Mouse (Mus musculus): ENCODE measurements around the gene Coq10b.

Gene Coq10b

DNA sequence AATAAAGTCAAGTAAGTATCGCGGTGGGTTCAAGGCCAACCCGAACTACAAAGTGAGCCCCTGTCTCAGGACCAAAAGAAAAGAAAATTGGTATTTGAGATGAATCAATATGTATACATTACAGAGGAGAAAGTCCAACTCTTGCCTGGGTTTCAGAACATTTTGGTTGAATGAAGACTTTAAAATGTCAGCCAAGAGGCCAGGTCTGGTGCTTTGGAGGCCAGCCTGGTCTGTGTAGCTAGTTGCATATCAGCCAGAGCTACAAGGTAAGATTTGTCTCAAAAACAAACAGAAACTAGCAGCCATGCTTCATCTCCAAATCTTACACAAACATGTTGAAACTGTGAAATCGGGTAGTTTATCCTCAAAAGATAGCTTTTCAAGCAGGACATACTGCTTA lies 1.0 kb downstream of the Coq10b start:
- in situ Hi-C loops (cut with MboI; ENCODE audit: unreplicated experiment in 2 of 2), result loop anchor here (25.0 kb wide), 1 partner anchor 684 kb away; no protein-coding TSS in a partner anchor

DNA sequence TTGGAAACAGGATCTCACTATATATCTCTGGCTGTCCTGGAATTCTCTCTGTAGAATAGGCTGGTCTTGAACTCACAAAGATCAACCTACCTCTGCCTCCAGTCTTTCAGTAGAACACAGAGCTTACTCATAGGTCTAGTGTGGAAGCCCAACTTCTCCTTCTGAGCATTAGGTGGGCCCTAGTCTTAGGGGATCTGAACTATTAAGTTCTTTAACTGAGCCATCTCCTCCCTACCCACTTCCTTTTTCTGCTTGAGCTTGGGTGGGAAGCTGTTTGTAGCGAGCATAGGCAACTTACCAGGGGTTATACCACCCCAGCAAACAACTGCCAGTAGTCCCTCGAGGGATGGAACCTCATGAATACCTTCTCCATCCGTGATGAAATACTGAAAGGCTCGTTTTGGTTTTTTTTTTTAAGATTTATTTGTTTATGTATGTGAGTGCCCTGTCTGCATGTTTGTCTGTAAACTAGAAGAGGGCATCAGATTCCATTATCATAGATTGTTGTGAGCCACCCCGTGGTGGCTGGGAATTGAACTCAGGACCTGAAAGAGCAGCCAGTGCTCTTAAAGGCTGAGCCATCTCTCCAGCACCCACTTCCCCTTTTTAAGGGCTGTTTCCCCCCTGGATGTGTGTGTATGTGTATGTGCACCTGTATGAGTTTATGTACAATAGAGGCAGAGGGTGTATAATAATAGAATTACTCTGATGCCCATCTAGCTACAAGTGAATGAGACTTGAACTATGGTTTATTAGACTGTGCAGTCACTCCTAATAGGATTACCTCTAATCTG lies 2.9 kb downstream of the Coq10b start:
- in situ Hi-C loops (cut with MboI; ENCODE audit: unreplicated experiment in 2 of 2), result loop anchor here (25.0 kb wide), 1 partner anchor 682 kb away; no protein-coding TSS in a partner anchor

DNA sequence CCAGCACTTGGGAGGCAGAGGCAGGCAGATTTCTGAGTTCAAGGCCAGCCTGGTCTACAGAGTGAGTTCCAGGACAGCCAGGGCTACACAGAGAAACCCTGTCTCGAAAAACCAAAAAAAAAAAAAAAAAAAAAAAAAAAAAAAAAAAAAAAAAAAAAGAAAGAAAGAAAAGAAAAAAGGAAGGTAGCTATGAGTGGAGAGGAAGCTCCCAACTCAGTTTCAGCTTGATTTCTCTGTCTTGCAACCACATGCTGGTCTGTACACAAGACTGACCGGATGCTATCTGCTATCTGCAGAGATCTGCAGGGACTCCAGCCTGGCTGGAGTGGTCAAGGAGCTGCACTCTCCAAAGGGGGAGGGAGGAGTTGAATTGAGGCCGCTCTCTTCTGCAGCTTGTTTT lies 5.8 kb downstream of the Coq10b start:
- in situ Hi-C loops (cut with MboI; ENCODE audit: unreplicated experiment in 2 of 2), result loop anchor here (25.0 kb wide), 1 partner anchor 679 kb away; no protein-coding TSS in a partner anchor

DNA sequence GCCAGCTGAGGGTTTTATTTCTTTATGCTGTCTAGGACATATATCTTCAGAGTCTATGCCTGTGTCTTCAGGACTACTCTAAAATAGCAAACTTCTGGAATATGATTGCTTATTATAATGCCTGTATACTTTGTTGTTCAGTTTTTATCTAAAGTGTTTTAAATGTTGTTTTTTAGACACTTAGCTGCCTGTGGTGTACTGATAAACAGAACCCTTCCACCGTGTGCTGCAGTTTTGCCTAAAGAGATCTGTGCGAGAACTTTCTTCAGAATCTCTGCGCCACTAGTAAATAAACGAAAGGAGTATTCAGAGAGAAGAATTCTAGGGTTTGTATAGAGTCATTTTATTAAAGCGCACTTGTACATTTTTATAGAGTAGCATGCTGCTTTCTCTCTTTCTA lies 8.5 kb downstream of the Coq10b start:
- in situ Hi-C loops (cut with MboI; ENCODE audit: unreplicated experiment in 2 of 2), result loop anchor here (25.0 kb wide), 1 partner anchor 676 kb away; no protein-coding TSS in a partner anchor

DNA sequence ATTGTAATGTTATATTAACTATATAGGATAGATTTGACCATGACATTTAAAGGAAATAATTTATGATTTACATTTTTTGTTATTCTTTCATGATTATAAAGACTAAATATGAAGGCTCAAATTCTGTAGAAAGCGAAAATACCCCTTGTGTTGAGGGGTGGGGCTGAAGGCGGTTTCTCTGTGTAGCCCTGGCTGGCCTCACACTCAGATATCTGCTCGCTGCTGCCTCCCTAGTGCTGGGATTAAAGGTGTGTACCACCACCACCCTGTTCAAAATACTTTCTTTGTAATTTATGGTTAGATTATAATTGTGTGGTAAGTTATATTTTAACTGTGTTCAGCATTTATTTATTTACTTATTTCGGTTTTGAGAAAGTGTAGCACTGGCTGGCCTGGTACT lies 9.2 kb downstream of the Coq10b start:
- in situ Hi-C loops (cut with MboI; ENCODE audit: unreplicated experiment in 2 of 2), result loop anchor here (25.0 kb wide), 1 partner anchor 676 kb away; no protein-coding TSS in a partner anchor

DNA sequence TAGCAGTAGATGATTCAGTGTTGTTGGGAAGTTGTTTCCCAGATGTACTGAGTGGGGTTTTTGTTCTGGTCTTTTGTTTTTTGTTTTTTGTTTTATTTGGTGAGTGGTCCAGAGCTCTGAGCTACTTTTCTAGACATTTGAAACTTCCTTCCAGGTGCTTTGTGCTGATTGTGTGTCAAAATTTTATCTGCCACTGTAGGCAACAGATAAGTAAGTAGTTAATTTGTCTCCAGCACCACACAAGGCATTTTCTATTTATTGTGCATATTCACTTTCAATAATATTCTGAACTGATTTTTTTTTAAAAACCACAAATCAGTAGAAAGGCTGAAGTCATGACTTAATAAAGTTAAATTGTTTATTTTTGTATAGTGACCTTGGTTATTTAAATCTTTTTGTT lies 19.8 kb downstream of the Coq10b start:
- in situ Hi-C loops (cut with MboI; ENCODE audit: unreplicated experiment in 2 of 2), result loop anchor here (10.0 to 25.0 kb wide), 2 partner anchors 302 to 665 kb away; no protein-coding TSS in a partner anchor

DNA sequence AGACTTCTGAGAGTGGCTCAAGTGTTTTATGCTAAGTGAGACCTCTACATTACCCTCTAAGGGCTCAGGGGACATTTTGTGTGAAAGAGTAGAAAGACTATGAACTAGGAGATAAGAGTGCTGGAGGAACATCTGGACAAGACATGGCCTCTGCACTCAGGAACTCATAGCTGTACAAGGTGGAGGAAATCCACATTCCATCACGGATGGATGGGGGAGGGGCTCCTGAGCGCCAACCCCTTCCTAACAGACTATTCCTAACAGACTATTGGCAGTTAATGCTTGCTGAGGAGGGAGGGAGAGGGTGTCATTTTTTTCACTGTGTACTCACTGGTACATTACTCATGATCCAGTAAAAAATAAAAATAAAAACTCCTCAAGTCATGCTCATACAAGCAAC lies 22.2 kb downstream of the Coq10b start:
- in situ Hi-C loops (cut with MboI; ENCODE audit: unreplicated experiment in 2 of 2), result loop anchor here (10.0 to 25.0 kb wide), 2 partner anchors 300 to 663 kb away; no protein-coding TSS in a partner anchor

DNA sequence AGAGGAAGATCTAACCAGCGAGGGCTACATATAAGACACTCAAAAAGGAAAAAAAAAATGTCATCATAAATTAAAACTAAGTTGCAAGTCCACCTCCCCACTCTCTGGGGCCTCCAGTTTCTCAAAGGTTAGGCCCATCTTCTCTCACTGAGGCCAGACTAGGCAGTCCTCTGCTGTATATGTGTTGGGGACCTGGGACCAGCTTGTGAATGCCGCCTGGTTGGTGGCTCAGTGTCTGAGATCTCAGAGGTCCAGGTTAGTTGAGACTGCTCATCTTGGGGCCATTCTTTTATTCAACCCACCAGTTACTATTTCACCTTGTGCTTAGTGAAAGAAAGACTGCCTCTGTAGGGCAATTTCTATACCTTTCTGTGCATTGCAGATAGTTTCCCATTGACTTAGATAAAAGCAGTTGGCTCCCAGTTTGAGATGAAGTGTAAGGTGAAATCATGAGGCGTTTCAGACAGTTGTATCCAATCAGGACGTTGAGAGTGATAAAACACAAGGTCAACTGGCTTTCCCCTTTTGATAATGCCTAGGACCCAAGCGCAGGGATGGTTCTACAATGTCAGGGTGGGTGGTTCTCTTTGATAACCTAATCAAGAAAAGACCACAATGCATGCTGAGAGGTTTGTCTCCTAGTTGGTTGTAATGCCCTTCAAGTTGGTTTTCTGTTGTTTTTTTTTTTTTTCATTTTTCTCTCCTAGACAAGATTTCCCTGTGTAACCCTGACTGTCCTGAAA lies 23.3 kb downstream of the Coq10b start:
- in situ Hi-C loops (cut with MboI; ENCODE audit: unreplicated experiment in 2 of 2), result loop anchor here in 1 of 2 experiments (10.0 kb wide), 1 partner anchor 299 kb away; no protein-coding TSS in a partner anchor

DNA sequence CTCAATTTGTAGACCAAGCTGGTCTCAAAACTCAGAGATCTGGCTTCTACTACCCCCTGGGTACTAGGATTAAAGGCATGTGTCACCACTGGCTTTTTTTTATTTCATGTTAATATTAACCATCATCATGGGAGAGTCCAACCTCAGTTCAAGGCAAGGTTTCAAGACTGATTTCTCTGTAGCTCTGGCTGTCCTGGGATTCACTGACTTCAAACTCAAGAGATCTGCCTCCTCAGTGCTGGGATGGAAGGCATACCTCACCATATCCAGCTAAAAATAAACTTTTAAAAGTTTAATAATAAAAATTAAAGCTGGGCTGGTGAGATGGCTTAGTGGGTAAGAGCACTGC lies 23.8 kb downstream of the Coq10b start:
- in situ Hi-C loops (cut with MboI; ENCODE audit: unreplicated experiment in 2 of 2), result loop anchor here in 1 of 2 experiments (10.0 kb wide), 1 partner anchor 298 kb away; no protein-coding TSS in a partner anchor

DNA sequence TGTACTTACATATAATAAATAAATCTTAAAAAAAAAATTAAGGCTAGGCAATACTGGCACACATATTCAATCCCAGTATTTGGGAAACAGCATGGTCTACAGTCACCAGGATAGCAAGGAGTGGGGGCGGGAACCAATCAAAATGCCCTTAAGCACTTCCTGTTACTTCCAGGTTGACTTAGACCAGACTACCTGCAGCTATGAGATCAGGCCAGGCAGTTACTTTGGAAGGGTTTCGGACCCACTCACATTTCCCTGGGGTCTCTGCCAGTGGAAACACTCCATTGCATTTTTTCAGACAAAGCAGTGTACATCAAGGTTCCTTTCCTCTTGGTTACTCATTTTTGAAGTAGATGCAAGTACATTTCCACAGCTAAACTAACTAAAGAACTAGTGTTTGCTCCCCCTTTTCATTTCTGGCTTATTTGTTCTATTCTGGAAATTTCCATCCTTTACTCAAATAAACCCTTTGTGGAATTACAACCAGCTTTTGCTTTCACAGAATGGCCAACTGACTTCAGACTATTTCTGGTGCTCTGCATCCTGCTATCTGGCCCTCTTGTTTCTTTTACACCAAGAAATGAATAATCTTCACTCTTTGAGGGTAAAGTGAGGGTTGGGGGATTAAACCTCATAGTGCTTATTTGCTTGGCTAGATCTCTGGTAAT lies 24.4 kb downstream of the Coq10b start:
- in situ Hi-C loops (cut with MboI; ENCODE audit: unreplicated experiment in 2 of 2), result loop anchor here in 1 of 2 experiments (10.0 kb wide), 1 partner anchor 298 kb away; no protein-coding TSS in a partner anchor

DNA sequence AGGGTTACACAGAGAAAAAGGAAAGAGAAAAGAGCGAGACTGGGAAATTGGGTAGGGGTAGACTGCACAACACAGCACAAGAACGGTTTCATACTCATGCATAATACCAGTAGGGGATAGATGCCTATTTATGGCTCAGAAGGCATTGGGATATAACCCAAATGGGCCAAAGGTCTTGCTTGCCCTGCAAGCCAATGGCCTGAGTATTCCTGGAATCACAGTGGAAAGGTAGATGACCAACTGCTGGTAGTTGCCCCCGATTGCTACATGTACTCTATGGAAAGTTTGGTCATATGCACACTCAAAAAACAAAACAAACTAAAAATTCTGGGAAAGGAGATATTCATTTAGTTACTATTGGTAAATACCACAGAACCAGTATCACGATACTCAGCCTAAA lies 27.1 kb downstream of the Coq10b start:
- in situ Hi-C loops (cut with MboI; ENCODE audit: unreplicated experiment in 2 of 2), result loop anchor here in 1 of 2 experiments (10.0 kb wide), 1 partner anchor 295 kb away; no protein-coding TSS in a partner anchor

DNA sequence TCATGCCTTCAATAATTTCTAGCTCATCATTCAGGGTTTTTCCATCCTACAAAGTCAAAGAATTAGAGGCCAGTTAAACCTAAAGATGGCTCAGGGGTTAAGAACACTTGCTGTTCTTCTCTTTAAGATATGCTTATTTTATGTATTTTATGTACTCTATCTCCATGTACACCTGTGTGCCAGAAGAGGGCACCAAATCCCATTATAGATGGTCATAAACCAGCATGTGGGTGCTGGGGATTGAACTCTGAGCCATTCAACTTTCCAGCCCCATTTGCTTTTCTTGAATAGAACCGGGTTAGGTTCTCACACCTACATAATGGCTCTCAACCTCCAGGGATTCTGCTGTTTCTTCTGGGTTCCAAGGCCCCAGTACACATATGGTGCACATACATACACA lies 29.5 kb downstream of the Coq10b start:
- in situ Hi-C loops (cut with MboI; ENCODE audit: unreplicated experiment in 2 of 2), result no loop called here

DNA sequence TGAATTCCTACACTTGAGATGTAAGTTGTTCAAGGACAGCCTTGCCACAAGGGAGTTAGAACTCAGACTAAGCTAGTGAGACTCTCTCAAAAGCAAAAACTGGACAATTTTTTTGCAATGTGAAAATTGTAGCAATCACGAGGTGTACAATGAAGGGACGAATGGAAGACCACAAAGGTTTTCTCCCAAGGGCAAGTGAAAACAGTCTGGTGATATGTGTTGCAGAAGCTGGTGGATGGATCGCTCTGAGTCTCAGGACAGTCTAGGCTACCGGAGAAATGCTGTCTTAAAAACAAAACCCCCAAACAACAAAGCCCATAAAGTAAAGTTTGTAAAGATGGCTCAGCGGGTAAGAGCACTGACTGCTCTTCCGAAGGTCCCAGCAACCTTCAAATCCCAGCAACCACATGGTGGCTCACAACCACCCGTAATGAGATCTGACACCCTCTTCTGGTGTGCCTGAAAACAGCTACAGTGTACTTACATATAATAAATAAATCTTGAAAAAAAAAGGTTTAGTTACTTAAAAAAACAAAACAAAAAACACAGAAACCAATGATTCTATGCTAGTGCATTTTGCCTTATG lies 33.3 kb downstream of the Coq10b start:
- in situ Hi-C loops (cut with MboI; ENCODE audit: unreplicated experiment in 2 of 2), result loop anchor here (5.0 kb wide), 2 partner anchors 56 to 59 kb away; partner anchors contain the start of gene Sf3b1 (in 1 of the 2)

DNA sequence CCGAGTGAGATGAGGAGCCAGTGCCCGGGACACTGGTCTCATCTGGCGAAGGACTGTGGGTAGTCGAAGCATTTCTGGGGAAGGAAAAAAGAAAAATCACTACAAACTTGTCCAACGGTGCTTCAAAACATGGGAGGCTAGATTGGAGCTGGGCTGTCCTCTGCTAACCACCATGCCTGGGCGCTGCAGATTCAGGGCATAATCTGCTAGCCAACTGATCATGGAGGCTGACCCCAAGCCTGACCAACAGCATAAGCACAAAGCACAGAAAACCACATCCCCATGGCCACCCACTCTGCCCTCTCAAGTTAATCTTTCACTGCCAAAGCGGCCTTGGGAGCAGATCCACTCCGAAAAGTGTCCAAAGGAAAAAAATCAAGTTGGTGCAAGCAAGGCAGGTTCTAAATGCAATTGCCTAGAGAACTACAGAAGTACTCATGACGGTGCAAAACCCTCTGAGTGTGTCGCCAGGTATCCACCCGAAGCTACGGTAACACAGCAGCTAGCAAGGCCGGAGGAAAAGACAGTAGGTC lies 34.4 kb downstream of the Coq10b start:
- in situ Hi-C loops (cut with MboI; ENCODE audit: unreplicated experiment in 2 of 2), result loop anchor here (5.0 kb wide), 2 partner anchors 55 to 60 kb away; partner anchors contain the start of gene Sf3b1 (in 1 of the 2)

DNA sequence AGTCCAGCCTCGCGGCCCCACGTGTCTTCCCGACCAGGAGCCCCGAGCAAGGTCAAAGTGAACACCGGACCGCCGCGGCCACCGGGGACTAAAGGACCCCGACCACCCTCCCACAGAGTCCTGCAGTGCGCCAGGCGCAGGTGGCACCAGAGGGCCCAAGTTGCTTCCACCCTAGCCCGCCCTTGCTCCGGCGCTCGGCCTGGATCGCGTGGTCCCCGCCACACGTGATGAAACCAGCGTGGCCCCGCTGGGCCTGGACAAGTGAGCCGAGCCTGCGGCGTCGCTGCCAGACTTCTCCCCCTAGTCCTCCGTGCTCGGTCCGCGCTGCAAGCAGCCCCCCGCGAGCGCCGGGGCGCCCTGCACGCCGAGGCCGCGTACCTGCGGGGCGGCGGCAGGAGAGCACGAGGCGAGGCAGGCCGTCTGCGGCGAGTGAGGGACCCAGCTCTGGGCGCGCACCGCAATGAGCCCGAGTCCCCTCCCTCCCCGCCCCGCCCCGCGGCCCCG lies 34.9 kb downstream of the Coq10b start:
- in situ Hi-C loops (cut with MboI; ENCODE audit: unreplicated experiment in 2 of 2), result loop anchor here (5.0 kb wide), 2 partner anchors 55 to 60 kb away; partner anchors contain the start of gene Sf3b1 (in 1 of the 2)

DNA sequence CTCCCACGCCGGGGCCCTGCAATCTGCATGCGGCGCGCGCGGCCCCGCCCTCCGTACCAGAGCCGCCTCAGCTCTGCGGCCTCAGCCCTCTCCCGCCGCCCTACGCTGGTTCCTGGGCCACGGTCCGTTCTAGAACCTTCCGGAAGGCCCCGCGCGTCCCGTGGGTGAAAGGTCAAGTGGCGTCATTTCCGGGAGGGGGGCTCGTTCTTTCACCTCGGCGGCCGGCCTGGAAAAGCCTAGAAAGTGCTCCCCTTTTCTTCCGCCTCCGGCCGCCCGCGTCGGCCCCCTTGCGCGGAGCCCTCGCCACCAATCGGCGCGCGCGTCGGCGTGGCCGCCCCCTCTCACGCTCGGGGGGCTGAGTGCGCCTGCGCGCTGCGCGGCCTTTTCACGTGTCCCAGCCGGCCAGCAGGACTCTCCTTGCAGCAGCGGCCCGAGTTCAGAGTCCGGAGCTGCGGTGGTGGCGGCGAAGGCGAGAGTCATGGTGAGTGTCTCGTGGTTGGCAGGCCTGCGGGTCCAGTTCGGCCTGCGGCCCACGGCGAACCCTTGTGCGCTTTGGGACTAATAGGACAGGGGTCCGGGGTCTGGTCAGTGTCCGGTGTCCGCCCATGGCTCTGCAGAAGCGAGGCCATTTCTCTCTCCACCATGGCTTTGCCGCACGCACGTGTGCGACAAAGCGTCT lies 35.5 kb downstream of the Coq10b start, which contains the start of the genes Hspe1 and Hspd1:
Gene Hspe1, plus strand, starts transcription at position 201 of the 679 bp plus-strand sequence.
Gene Hspd1, minus strand, starts transcription at position 312 of the 679 bp plus-strand sequence.
- in situ Hi-C loops (cut with MboI; ENCODE audit: unreplicated experiment in 2 of 2), result loop anchor here (5.0 kb wide), 2 partner anchors 54 to 61 kb away; partner anchors contain the start of gene Sf3b1 (in 1 of the 2)

DNA sequence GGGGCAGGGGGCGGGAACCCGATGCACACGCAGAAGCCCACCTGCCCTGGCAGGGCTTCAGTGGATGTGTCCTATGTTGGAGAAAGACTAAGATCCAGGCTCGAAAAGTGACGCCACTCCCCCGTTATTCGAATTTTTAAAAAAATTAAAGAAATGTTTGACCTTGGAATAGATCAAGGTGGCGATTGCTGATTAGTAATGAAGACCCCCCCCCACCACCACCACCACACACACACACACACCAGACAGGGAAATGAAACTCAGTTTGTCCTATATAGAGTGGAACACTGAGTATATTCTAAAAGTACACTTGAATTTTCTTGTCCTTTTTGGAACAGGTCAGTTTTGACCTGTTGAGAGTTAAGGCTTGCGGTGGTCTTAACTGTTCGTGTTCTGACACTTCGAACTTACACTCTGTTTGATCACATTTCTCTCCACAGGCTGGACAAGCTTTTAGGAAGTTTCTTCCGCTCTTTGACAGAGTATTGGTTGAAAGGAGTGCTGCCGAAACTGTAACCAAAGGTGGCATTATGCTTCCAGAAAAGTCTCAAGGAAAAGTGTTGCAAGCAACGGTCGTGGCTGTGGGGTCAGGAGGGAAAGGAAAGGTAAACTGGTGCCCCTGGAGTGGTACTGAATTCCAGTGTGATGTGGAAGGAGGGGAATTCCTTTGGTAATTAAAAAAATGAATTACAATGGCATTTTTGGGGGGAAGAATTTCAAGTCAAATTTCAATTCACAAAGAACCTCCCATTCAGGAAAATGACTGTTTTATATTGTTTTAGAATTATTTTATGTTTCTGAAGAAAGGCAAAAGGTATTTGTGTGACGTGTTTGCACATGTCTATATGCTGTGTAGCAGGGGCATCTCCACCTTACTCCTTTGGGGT lies 36.3 kb downstream of the Coq10b start:
- in situ Hi-C loops (cut with MboI; ENCODE audit: unreplicated experiment in 2 of 2), result loop anchor here (5.0 kb wide), 2 partner anchors 53 to 62 kb away; partner anchors contain the start of gene Sf3b1 (in 1 of the 2)
